Mouse (Mus musculus): ENCODE measurements around the gene Icam5.
"Not testable (repeated sequence)": the region's sequence is repeated elsewhere in the genome, so short reads cannot be mapped to it uniquely, and the experiment has no call there.

Gene Icam5

DNA sequence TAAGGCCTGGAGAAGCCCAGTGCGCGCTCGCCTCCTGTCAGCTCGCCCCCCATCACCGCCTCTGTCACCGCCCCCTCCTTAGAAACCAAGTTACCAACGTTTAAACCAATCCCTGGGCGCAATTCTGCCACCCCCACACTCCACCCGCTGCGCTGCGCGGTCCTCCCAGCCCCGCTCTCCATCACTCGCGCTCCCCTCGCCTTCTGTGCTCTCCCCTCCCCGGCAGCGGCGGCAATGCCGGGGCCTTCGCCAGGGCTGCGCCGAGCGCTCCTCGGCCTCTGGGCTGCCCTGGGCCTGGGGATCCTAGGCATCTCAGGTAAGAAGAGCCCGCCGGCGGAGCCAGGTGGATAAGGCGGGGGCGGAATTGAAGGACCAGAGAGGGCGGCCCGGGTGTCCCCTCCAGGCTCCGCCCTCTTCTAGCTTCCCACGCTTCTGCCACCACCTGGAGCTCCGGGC is at the start of gene Icam5:
Gene Icam5, plus strand, starts transcription at position 178 of the 456 bp plus-strand sequence.
- peak; percentile 45 for DNase-seq (ENCODE audit: low read depth, low spot score)

DNA sequence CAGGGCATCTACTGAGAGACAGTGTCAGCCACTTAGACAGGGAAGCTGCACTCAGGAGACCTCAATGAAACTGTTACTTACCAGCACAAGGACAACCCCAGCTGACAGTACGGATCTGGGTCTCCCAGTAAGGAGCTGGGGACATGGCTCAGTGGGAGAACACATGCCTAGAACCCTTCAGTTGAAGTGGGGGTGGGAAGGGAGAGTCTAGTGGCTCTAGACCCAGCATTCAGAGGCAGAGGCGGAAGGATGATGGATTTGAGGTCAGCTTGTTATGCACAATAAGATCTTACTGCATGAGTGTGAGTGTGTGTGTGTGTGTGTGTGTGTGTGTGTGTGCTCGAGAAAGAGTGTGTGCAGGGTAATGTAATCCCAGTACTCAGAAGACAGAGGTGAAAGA is 49.7 kb upstream of the Icam5 start:
- DNase-seq (ENCODE audit: low read depth, low spot score), result no peak

DNA sequence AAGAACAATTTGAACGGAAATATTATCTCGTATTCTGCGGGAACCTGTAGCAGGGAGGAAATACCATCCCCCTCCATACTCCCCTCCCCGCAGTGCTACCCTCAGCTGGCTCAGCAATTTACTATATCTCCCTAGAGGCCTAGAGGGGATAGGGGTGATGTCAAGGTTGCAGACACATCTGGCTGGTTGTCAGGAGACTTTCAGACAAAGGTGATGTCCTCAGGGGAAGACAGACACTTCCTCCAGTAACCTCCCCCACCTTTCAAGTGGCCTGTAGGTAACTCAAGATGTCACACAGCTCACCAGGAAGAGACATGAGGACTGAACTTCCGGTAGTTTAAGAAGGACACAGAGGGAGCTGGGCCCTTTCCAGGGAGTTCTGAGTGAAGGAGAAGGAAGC is 48.7 kb upstream of the Icam5 start:
- no peak for DNase-seq (ENCODE audit: low read depth, low spot score)

DNA sequence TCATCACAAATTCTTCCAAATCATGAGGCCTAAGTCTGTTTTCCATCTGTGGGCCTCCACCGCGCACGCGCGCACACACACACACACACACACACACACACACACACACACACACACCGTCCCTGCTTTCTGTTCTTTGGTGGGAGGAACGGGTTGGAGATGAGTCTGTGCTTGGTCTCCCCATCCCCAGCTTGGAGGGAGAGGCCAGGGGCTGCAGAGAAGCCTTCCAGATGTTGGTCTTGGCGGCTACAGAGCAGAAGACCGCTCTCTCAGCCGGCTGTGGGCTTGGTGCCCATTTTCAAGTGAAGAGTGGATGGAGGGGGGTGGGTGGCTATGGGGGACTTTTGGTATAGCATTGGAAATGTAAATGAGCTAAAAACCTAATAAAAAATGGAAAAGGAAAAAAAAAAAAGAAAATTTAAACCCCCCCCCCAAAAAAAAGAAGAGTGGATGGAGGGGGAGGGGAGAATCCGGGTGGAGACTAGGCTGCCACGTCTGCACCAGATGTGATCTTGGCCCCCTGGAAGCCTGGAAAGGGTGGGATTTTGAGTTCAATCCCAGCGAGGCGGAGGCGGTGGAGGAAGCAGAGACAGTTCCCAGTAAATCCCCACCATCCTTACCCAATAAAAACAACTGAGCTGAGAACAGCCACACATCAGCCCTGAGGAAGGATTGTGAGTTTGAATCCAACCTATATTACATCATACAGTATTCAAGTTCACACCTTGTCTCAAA is 44.8 kb upstream of the Icam5 start:
- no peak for DNase-seq (ENCODE audit: low read depth, low spot score)

DNA sequence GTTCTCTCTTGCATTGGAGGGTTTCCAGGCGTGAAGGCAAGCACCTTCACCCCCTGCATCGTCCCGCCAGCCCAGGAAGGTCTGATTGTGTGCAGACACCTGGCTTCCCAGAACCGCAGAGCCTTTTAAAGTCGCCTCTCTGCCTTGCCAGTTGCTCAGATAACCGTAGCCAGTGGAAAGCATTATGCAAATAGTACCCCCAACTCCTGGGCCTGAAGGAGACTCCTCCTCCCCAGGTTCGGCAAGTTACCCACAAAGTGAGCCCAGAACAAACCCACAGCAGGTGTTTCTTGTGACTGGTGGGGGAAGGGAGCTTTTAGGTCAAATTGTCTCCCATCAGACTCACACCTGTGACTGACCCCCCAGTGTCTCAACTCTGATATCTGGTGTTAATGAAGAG is 43.9 kb upstream of the Icam5 start:
- no peak for DNase-seq (ENCODE audit: low read depth, low spot score)

DNA sequence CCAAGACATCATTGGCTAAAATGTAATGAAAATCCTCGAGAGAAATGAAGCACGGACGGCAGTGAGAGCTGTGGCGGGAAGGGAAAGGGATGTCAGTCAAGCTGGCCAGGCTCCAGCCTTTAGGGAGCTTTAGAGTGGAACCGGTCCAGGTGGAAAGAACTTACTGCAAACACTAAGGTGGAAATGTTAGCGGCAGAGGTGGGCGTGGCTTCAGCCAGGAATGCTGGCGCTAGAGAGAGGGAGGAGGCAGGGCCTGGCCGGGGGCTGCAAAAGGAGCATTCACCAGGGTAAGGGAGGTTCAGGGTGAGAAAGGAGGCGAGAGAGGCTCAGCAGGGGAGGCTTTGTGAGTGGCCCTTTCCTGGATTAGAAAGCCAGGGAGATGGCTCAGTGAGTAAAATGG is 41.0 kb upstream of the Icam5 start:
- no peak for DNase-seq (ENCODE audit: low read depth, low spot score)

DNA sequence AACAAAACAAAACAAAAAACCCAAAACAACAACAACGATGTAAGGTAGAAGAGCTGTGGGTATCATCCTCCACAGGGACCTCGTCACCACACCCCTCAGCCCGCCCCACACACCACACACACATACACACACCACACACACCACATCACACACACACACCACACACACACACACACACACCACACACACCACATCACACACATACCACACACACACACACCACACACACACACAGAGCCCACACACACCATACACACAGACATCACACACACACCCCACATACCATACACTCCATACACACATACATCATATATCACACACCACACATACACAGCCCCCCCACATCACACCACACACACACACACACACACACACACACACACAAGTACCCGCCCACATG is 40.3 kb upstream of the Icam5 start:
- no peak for DNase-seq (ENCODE audit: low read depth, low spot score)

DNA sequence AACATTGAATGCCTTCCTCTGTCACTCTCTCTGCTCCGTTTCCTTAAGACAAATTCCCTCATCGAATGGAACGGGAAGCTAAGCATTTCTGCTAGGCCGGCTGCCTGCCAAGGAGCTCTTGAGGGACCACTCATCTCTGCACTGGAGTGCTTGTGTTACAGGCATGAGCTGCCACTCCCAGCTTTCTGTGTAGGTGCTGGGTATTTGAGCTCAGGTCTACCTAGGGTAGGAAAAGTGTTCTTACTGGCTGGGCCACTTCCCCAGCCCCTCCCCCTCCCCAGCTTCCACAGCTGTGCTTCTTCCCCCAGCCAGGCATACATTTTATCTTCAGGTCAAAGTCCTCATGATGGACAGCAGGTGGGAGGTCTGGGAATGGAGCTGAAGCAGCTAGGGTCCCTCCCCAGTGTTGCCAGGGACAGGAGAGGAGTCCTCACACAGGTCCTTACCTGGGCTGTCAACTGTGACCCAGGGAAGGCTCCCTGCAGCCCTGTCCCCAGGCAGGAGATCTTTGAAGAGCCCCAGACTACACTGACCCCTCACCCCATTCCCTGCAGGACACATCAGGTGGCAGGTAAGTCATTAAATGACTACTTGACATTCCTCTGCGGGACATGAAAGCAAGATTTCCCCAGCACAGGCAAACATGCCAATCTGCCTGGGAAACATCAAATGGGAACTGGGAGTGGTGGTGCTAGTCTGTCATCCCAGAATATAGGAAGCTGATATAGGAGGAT is 38.5 kb upstream of the Icam5 start:
- DNase-seq (ENCODE audit: low read depth, low spot score), result no peak

DNA sequence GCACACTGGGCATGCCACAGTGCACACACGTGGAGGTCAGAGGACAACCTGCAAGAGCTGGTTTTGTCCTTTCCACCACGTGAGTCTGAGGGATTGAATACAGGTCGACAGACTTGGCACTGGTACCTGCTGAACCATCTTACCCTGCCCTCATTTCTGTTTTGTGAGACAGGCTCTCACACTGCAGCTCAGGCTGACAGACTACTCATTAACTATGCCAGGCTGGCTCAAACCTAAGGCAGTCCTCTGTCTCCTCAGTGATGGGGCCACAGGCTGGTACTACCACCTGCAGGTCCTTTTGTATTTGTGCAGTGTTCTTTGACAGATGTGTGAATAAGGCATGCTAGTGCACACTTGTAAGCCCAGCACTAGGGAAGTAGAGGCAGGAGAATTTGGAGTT is 36.8 kb upstream of the Icam5 start:
- peak; percentile 33 for DNase-seq (ENCODE audit: low read depth, low spot score)

DNA sequence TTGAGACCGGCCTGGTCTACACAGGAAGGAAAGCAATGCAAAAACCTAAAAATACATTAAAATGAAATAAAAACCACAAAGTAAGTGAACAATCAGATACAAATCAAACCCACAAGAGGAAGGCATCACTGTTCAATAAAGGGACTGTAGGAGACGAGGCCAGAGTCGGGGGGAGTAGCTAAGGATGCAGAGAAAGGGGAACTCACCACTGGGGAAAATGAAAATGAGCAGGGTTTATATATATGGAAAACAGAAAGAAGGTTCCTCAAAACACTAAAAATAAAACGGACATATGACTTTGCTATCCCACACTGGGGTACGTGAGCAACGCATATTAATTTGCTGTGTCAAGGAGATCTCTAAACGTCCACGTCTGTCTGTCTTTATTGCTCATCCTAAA is 34.8 kb upstream of the Icam5 start:
- DNase-seq (ENCODE audit: low read depth, low spot score), result no peak

DNA sequence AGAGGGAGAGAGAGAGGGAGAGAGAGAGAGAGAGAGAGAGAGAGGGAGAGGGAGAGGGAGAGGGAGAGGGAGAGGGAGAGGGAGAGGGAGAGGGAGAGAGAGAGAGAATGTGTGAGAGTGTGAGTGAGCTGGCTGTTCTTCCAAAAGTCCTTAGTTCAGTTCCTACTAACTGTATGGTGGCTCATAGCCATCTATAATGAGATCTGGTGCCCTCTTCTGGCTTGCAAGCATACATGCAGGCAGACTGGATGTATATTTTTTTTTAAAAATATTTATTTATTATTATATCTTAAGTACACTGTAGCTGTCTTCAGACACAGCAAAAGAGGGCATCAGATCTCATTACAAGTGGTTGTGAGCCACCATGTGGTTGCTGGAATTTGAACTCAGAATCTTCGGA is 33.5 kb upstream of the Icam5 start:
- DNase-seq (ENCODE audit: low read depth, low spot score), result peak; percentile 66

DNA sequence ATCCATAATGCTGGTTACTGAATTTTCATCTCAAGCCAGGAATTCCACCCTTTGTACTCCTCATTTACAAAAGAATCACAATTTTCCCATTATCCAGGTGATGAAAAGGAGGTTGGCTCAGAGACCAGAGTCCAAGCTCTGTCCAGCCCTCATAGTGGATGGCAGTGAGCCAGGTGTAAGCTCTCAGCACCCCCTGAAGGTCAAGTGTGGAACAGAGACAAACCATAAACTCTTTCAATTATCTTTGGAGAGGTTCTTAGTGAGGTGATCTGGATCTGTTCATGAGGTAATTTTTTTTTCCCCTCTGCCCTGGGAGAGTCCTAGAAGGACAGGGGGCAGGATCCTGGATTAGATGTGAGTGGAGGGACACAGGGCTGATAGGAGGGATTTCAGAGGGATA is 31.1 kb upstream of the Icam5 start:
- DNase-seq (ENCODE audit: low read depth, low spot score), result peak; percentile 65

DNA sequence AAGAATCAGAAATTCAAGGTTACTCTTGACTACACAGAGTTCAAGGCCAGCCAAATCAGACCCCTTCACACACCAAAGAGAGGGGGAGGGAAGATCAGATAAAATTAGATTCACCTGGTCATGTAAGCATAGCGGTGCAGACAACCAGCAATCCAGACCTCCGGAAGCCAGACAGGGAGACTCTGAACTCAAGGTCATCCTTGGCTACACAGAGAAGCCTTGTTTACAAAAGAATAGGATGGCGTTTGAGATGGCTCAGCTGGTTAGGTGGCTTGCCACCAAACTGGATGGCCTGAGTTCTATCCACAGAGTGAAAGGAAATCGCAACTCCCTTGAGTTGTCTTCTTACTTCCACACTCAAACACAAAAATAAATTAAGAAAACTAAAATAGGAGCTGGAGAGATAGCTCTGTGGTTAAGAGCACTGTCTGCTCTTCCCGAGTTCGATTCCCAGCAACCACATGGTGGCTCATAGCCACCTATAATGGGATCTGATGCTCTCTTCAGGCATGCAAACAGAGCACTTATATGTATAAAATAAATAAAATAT is 30.1 kb upstream of the Icam5 start:
- DNase-seq (ENCODE audit: low read depth, low spot score), result no peak

DNA sequence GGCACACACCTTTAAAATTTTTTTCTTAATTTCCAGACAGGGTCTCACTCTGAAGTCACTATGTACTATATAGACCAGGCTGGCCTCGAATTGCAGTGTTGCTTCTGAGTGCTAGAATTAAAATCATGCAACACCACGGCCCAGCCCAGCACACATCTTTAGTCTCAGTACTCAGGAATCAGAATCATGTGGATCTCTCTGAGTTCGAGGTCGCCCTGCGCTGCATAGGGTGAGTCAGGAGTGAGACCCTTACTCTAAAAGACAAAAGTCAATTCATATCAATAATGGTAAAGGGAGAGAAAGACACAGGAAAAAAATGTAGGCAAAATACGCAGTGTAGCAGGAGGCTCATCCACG is 29.6 kb upstream of the Icam5 start:
- no peak for DNase-seq (ENCODE audit: low read depth, low spot score)

DNA sequence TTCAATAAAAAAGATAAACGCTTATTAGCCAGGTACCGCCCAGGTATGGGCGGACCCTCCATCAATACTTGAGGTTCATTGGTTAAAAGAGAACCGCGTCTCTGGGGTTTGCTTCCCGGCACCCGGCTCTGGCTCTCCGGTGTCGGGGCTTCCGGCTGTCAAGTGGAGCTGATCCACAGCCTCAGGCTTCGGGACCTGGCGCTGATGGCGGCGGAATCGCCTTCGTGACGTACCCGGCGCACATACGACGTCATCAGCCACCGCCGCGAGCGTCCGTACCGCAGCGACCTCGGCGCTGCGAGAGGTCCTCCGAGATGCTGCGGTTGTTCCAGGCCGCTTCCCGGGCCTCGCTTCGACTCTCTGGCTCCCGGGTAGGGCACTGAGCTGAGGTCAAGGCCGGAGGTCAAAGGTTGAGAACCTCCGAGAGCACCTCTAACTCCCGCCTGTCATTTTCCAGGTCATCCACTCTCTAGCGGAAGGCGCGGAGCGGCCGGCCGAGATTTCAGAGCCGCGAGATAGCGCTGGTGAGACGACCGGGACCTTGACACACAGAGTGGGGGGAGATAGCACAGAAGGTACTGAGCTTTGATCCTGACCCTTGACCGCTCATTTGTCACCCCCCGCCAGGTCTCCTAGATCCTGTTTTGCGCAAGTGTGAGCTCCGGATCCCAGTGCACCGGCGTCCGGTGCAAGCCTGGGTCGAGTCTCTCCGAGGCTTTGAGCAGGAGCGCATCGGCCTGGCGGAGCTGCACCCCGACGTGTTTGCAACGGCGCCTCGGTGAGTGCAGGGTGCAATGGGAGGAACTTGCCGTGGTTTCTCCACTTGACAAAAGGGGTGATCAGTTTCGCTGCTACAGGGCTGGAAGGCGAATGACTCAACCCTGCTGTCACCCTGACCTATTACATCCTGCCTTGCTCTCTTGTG is 29.0 kb upstream of the Icam5 start, which contains the start of gene Mrpl4:
Gene Mrpl4, plus strand, starts transcription at position 112 of the 925 bp plus-strand sequence.
- peak; percentile 86 for DNase-seq (ENCODE audit: low read depth, low spot score)

DNA sequence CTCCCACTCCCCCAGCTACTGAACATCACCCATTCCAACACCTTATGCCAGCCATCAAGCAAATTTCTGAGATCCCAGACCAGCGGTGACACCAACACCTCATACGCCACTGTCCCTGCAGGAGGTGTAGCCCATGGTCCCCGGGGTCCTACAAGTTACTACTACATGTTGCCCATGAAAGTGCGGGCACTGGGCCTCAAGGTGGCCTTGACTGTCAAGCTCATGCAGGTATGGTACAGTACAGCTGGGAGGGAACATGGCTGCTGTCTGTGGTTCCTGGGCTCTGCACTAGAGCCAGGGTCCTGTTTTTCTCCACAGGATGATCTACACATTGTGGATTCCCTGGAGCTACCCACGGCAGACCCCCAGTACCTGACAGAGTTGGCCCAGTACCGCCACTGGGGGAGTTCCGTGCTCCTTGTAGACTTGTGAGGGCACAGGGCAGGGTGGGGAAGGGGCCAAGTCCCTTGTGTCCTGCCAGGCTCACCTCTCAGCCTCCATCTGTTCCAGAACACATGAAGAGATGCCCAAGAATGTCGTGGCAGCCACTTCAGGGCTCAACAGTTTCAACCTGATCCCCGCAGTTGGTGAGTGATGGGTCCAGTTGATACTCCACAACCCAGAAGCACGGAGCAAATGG is 24.4 kb upstream of the Icam5 start:
- no peak for DNase-seq (ENCODE audit: low read depth, low spot score)

DNA sequence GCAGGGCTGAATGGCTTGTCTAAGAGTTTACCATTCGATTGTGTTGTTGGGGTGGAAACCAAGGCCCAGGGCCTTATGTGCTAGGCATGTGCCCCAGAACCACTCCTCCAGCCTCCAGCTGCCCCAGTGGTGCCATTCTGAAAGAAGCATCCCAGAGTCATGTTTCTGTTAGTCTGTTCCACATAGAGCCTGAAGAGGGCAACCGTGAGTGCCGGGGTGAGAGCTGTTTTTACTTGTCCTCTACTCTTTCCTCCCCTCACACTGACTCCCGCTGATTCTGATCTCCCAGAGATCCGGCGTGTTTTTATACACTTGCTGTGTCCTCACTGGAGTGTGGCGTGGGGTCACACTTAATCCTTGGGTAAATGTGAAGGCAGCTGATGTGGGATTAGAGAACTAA is 23.9 kb upstream of the Icam5 start:
- no peak for DNase-seq (ENCODE audit: low read depth, low spot score)

DNA sequence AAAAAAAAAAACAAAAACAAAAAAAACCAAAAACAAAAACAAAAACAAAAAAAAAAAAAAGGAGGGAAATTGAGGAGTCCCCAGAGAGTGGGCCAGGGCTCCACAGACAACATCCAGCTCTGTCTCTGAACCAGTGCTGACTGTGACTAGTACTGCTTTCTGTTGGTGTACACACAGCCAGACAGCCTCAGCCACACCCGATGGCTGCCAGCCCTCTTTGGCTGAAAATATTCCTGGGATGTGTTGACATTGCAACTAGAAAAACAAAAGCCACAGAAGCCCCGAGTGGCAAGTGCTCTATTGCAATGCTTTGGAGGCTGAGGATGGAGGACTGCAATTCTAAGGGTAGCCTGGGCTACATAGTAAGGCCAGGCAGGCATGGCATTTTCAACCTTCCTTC is 21.5 kb upstream of the Icam5 start:
- peak; percentile 34 for DNase-seq (ENCODE audit: low read depth, low spot score)

DNA sequence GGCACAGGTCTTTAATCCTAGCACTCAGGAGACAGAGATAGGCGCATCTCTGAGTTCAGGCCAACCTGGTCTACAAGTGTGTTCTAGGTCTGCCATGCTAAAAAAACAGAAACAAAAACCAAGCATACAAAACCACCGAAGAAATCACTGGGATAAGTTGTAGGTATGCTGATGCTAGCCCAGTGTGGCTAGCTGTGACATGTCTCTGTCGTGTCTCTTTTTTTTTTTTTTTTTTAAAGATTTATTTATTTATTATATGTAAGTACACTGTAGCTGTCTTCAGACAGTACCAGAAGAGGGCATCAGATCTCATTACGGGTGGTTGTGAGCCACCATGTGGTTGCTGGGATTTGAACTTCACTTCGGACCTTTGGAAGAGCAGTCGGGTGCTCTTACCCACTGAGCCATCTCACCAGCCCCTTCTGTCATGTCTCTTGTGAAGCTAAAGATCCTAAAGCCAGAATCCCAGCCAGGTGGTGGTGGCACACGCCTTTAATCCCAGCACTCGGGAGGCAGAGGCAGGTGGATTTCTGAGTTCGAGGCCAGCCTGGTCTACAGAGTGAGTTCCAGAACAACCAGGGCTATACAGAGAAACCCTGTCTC is 20.8 kb upstream of the Icam5 start:
- DNase-seq (ENCODE audit: low read depth, low spot score), result not testable (repeated sequence)

DNA sequence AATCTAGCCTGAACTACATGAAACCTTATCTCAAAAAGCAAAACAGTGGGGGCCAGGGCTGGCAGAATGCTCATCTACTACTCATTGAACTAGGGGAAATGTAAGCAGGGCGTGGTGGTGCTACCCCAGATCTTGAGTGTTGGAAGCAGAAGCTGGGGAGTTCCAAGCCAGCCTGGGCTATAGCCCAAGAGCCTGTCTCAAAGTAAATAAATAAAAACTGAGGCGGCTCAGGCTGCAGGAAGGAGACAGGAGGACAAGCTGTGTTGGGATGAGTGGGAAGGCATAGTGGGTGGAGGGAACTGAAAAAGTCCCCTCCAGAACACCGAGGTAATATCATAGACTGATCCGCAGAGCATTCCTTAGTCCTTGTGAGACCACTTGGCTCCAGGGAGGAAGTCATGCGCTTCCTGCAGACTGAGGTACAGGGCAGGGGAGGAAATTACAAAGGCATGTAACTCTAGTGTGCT is 20.0 kb upstream of the Icam5 start:
- no peak for DNase-seq (ENCODE audit: low read depth, low spot score)

DNA sequence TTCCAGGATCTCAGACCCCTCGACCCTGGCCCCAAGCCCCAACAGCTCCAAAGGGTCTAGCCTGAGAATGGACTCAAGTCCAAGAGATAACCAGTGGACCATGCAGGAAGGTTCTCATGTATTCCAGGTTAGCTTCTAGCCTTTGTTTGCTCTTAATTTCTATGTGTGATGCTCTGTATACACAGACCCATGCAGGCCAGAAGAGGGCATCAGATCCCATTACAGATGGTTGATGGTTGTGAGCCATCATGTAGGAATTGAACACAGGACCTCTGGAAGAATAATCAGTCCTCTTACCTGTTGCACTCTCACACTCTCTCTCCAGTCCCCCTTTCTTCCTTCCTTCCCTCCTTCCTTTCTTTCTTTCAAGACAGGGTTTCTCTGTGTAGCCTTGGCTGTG is 19.5 kb upstream of the Icam5 start:
- no peak for DNase-seq (ENCODE audit: low read depth, low spot score)

Data from 3T3-L1 (cell line).